Mouse (Mus musculus): ENCODE measurements around the gene Gm815. TPM values are rescaled to one million over a fixed set of nuclear protein-coding genes. Genes with fewer than 3 reads are reported as not detected.

Gm815 gene
- polyA plus RNA-seq, 2 experiments = not detected

- H3K4me3 ChIP-seq (ENCODE audit: insufficient read depth in 1 of 2, low read depth in 2 of 2, low read length in 2 of 2) = peak overlapping the region in 1 of 2 experiments; percentile 35; a peak in 1 of 4 replicates
- no peaks in the 10 kb centered on the region for H3K27me3 ChIP-seq (ENCODE audit: control insufficient read depth, insufficient read depth, low read length)
- 13% methylated on average over 1 of the region's 1 CpGs for WGBS (ENCODE audit: insufficient replicate concordance)
- H3K4me1 ChIP-seq (replicated peaks; ENCODE audit: control insufficient read depth in 2 of 2, insufficient read depth in 2 of 2, low read length in 1 of 2) = peaks cover 0 to 2% of the 10 kb centered on the region in 2 experiments; a peak in 2 of 4 replicates
- no peaks in the 10 kb centered on the region for H3K36me3 ChIP-seq (replicated peaks; ENCODE audit: control insufficient read depth, insufficient read depth, low read depth)
- ATAC-seq (ENCODE audit: insufficient read depth) (no peak), DNase-seq (ENCODE audit: low read depth in 3 of 3, low spot score in 3 of 3) (no peak)
- H3K4me2 ChIP-seq (ENCODE audit: low read depth) = peak overlapping the region; percentile 42
- TF ChIP-seq CTCF (IDR thresholded peaks at IDR 0.05; ENCODE audit: low read depth) (no peak), EP300 (IDR thresholded peaks at IDR 0.05; ENCODE audit: low read depth) (no peak)
- H3K9me3 ChIP-seq (ENCODE audit: control insufficient read depth, low read length) = no peaks in the 10 kb centered on the region
- H3K27ac ChIP-seq = no peak overlapping the region
- H3K9ac ChIP-seq (replicated peaks) = no peak overlapping the region
Measured at GRCm38 (mm10) chr19:26846017-26846285, 39.7 kb upstream of the Gm815 start.

GRCm38 (mm10) chr19:26851017-26851782, 34.5 kb upstream of the Gm815 start:
- H3K9me3 ChIP-seq (ENCODE audit: control insufficient read depth, low read length) = no peaks in the 10 kb centered on the region
- H3K4me1 ChIP-seq (replicated peaks; ENCODE audit: control insufficient read depth in 2 of 2, insufficient read depth in 2 of 2, low read length in 1 of 2) = no peaks in the 10 kb centered on the region; a peak in 1 of 4 replicates
- H3K4me2 ChIP-seq (ENCODE audit: low read depth) = no peak overlapping the region
- no peak overlapping the region for H3K27ac ChIP-seq
- no peak for DNase-seq (ENCODE audit: low read depth in 3 of 3, low spot score in 3 of 3)
- no peak overlapping the region for H3K9ac ChIP-seq (replicated peaks)
- TF ChIP-seq CTCF (IDR thresholded peaks at IDR 0.05; ENCODE audit: low read depth) (no peak), EP300 (IDR thresholded peaks at IDR 0.05; ENCODE audit: low read depth) (no peak)
- ATAC-seq (ENCODE audit: insufficient read depth) = no peak
- H3K27me3 ChIP-seq (ENCODE audit: control insufficient read depth, insufficient read depth, low read length) = no peaks in the 10 kb centered on the region
- 59% methylated on average over 10 of the region's 10 CpGs for WGBS (ENCODE audit: insufficient replicate concordance)
- H3K4me3 ChIP-seq (ENCODE audit: insufficient read depth in 1 of 2, low read depth in 2 of 2, low read length in 2 of 2) = no peak overlapping the region
- no peaks in the 10 kb centered on the region for H3K36me3 ChIP-seq (replicated peaks; ENCODE audit: control insufficient read depth, insufficient read depth, low read depth)

DNA sequence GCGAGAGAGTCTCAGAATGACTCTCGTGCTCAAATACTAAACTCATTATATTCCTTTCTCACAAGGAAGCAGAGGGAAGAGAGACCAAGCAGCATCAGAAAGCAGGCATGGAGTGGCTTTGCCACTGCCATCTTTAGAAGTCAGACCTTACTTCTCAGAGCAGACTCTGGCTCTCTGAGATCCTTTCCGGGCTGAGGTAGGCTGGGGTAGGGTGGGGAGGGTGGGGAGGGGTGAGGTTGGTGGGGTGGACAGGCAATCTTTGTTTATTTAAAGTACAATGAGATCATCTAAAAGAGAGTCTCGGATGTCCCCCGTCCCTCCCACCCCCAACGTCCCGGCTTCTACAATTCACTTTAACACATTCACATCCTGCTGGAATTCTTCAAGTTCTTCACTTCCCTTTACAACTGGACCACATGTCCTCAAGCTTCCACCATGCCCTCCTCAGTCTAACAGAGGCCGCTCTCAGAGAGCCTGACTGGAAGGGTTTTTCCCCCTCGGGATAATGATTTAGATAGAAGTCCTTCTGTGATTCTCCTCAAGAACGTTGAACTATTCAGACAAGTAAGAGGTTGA, 33.3 kb upstream of the Gm815 start:
- Histone ChIP-seq H3K9me3 (ENCODE audit: control insufficient read depth, low read length) (no peaks in the 10 kb centered on the region), H3K27ac (no peak overlapping the region), H3K4me3 (ENCODE audit: insufficient read depth in 1 of 2, low read depth in 2 of 2, low read length in 2 of 2) (no peak overlapping the region), H3K27me3 (ENCODE audit: control insufficient read depth, insufficient read depth, low read length) (no peaks in the 10 kb centered on the region), H3K9ac (replicated peaks) (no peak overlapping the region), H3K4me2 (ENCODE audit: low read depth) (no peak overlapping the region), H3K4me1 (replicated peaks; ENCODE audit: control insufficient read depth in 2 of 2, insufficient read depth in 2 of 2, low read length in 1 of 2) (no peaks in the 10 kb centered on the region; a peak in 1 of 4 replicates), H3K36me3 (replicated peaks; ENCODE audit: control insufficient read depth, insufficient read depth, low read depth) (no peaks in the 10 kb centered on the region)
- ATAC-seq (ENCODE audit: insufficient read depth) = no peak
- no peak for TF ChIP-seq CTCF (IDR thresholded peaks at IDR 0.05; ENCODE audit: low read depth)
- TF ChIP-seq EP300 (IDR thresholded peaks at IDR 0.05; ENCODE audit: low read depth) = no peak
- no peak for DNase-seq (ENCODE audit: low read depth in 3 of 3, low spot score in 3 of 3)
- 50% methylated on average over 10 of the region's 10 CpGs for WGBS (ENCODE audit: insufficient replicate concordance)

DNA sequence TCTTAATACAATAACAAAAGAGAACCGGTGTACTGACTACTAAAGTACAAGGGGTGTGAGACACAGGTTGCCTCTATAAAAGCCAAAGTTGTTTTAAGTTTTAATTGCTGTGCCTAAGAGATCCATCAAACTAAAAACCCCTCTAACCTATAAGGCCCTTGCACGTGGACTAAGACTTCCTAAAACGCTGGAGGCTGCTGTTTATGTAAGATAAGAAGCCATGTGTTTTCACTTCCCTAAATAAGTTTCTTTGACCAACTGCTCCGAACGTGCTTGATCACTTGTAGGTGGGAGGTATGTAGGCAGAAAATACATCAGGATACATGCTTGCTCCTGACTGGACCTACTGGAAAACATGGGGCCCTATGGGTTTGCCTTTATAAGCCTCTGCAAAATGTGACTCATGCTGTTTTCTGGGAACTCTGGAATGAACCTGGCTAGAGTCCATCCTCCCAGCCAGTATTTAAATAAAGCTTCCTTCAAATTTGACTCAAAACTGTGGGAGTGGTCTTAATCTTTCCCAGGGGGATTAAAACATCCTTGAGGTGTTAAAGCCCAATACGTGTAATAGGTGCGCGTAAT, 31.9 kb upstream of the Gm815 start:
- no peaks in the 10 kb centered on the region for H3K27me3 ChIP-seq (ENCODE audit: control insufficient read depth, insufficient read depth, low read length)
- WGBS (ENCODE audit: insufficient replicate concordance) = 44% methylated on average over 8 of the region's 8 CpGs
- TF ChIP-seq CTCF (IDR thresholded peaks at IDR 0.05; ENCODE audit: low read depth) (no peak), EP300 (IDR thresholded peaks at IDR 0.05; ENCODE audit: low read depth) (no peak)
- H3K9me3 ChIP-seq (ENCODE audit: control insufficient read depth, low read length) = no peaks in the 10 kb centered on the region
- ATAC-seq (ENCODE audit: insufficient read depth) (no peak), DNase-seq (ENCODE audit: low read depth in 3 of 3, low spot score in 3 of 3) (no peak)
- H3K4me1 ChIP-seq (replicated peaks; ENCODE audit: control insufficient read depth in 2 of 2, insufficient read depth in 2 of 2, low read length in 1 of 2) = no peaks in the 10 kb centered on the region; a peak in 1 of 4 replicates
- H3K9ac ChIP-seq (replicated peaks) = no peak overlapping the region
- H3K4me2 ChIP-seq (ENCODE audit: low read depth) = no peak overlapping the region
- no peak overlapping the region for H3K4me3 ChIP-seq (ENCODE audit: insufficient read depth in 1 of 2, low read depth in 2 of 2, low read length in 2 of 2)
- no peaks in the 10 kb centered on the region for H3K36me3 ChIP-seq (replicated peaks; ENCODE audit: control insufficient read depth, insufficient read depth, low read depth)
- H3K27ac ChIP-seq = no peak overlapping the region

- Histone ChIP-seq H3K9me3 (ENCODE audit: control insufficient read depth, low read length) (no peaks in the 10 kb centered on the region), H3K4me2 (ENCODE audit: low read depth) (no peak overlapping the region), H3K27ac (no peak overlapping the region), H3K4me1 (replicated peaks; ENCODE audit: control insufficient read depth in 2 of 2, insufficient read depth in 2 of 2, low read length in 1 of 2) (no peaks in the 10 kb centered on the region; a peak in 1 of 4 replicates), H3K4me3 (ENCODE audit: insufficient read depth in 1 of 2, low read depth in 2 of 2, low read length in 2 of 2) (no peak overlapping the region), H3K9ac (replicated peaks) (no peak overlapping the region), H3K27me3 (ENCODE audit: control insufficient read depth, insufficient read depth, low read length) (no peaks in the 10 kb centered on the region), H3K36me3 (replicated peaks; ENCODE audit: control insufficient read depth, insufficient read depth, low read depth) (no peaks in the 10 kb centered on the region)
- TF ChIP-seq CTCF (IDR thresholded peaks at IDR 0.05; ENCODE audit: low read depth) (no peak), EP300 (IDR thresholded peaks at IDR 0.05; ENCODE audit: low read depth) (no peak)
- DNase-seq (ENCODE audit: low read depth in 3 of 3, low spot score in 3 of 3) (no peak), ATAC-seq (ENCODE audit: insufficient read depth) (no peak)
- 65% methylated on average over 4 of the region's 4 CpGs for WGBS (ENCODE audit: insufficient replicate concordance)
Measured at GRCm38 (mm10) chr19:26854661-26855060, 31.0 kb upstream of the Gm815 start.
